Mouse (Mus musculus): ENCODE measurements around the gene Sh3d19. TPM values are rescaled to one million over a fixed set of nuclear protein-coding genes. Genes with fewer than 3 reads are reported as not detected.

Gene Sh3d19
- polyA plus RNA-seq, 1 experiment from 2014 or later: 14.4 TPM

DNA sequence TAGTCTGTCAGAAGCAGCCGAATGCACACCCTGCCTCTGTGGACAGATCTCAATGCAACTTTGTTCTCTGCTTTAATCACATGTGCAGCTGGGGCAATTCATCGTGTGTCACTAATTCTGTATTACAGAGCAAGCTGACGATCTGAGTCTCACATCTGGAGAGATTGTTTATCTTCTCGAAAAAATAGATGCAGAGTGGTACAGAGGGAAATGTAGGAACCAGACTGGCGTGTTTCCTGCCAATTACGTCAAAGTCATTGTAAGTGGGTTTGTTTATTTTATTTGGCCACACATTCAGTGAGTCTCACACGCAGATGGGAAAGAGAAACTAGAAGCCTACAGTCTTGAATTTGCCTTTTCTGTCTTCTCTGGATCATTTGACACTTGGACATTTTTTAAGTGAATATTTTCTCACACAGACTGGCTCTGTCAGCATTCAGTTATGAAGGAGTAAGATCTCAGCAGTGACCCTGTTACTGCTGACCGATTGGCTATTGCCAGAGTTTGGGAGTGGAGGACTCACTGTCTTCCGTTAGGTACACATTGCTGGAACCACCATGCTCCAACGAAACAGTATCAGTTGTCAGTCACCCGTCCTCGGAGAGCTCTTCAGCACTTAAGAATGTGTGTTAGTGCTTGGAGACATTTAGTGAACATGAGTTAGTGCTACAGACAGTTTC is 143.9 kb downstream of the Sh3d19 start:
- H3K9me3 ChIP-seq (ENCODE audit: control insufficient read depth, low read length): no peaks in the 10 kb centered on the region
- DNase-seq: no peak
- H3K4me3 ChIP-seq (replicated peaks; ENCODE audit: low read depth, low read length): no peak overlapping the region
- H3K9ac ChIP-seq (replicated peaks; ENCODE audit: low read length): no peak overlapping the region
- no peaks in the 10 kb centered on the region for H3K36me3 ChIP-seq (ENCODE audit: control insufficient read depth, insufficient read depth, low read length)
- H3K27me3 ChIP-seq (ENCODE audit: control insufficient read depth, insufficient read depth, low read length): no peaks in the 10 kb centered on the region
- no peak overlapping the region for H3K27ac ChIP-seq (replicated peaks; ENCODE audit: low read depth, low read length)
- WGBS: 79% methylated on average over 12 of the region's 12 CpGs
- ATAC-seq (ENCODE audit: low FRiP score, low TSS enrichment): no peak
- H3K4me1 ChIP-seq (ENCODE audit: control insufficient read depth, insufficient read depth, low read length): 0 out of 2 replicates have a peak, but pooled peaks cover 3% of the 10 kb centered on the region
- H3K4me2 ChIP-seq (ENCODE audit: low read length): no peak overlapping the region

DNA sequence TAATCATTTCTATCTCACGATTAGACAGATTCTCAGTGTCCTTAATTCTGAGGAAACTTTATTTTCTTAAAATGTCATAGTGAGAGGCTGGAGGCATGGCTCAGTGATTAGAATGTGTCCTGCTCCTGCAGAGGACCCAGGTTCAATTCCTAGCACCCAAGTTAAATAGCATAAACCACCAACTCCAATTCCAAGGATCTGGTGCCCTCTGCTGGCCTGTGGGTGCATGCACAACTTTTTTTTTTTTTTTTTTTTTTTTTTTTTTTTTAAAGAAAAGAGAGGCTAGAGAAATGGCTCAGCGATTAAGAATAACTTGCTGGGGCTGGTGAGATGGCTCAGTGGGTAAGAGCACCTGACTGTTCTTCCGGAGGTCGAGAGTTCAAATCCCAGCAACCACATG is 146.0 kb downstream of the Sh3d19 start:
- Histone ChIP-seq H3K9ac (replicated peaks; ENCODE audit: low read length) (no peak overlapping the region), H3K4me2 (ENCODE audit: low read length) (no peak overlapping the region), H3K27ac (replicated peaks; ENCODE audit: low read depth, low read length) (no peak overlapping the region), H3K9me3 (ENCODE audit: control insufficient read depth, low read length) (no peaks in the 10 kb centered on the region), H3K36me3 (ENCODE audit: control insufficient read depth, insufficient read depth, low read length) (no peaks in the 10 kb centered on the region), H3K27me3 (ENCODE audit: control insufficient read depth, insufficient read depth, low read length) (no peaks in the 10 kb centered on the region), H3K4me3 (replicated peaks; ENCODE audit: low read depth, low read length) (no peak overlapping the region), H3K4me1 (ENCODE audit: control insufficient read depth, insufficient read depth, low read length) (no peaks in the 10 kb centered on the region)
- ATAC-seq (ENCODE audit: low FRiP score, low TSS enrichment) (no peak), DNase-seq (no peak)
- 85% methylated on average over 4 of the region's 4 CpGs for WGBS

- no peak for ATAC-seq (ENCODE audit: low FRiP score, low TSS enrichment)
- 64% methylated on average over 16 of the region's 16 CpGs for WGBS
Observed at GRCm38 (mm10) chr3:86119237-86119932, 148.5 kb downstream of the Sh3d19 start.

DNA sequence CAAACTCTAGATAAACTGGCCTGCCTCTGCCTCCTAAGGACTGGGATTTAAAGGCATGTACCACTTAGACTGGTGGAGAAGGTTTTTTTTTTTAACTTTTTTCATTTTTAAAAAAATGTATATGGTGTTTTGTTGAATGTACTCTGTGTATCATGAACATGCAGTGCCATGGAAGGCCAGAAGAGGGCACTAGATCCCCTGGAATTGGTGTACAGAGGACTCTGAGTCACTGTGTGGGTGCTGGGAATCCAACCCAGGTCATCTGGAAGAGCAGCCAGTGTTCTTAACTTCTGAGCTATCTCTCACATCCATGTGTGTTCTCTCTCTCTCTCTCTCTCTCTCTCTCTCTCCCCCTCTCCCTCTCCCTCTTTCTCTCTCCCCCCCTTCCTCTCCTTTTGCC is 151.2 kb downstream of the Sh3d19 start:
- Histone ChIP-seq H3K4me2 (ENCODE audit: low read length) (no peak overlapping the region), H3K9ac (replicated peaks; ENCODE audit: low read length) (no peak overlapping the region), H3K27ac (replicated peaks; ENCODE audit: low read depth, low read length) (no peak overlapping the region), H3K4me3 (replicated peaks; ENCODE audit: low read depth, low read length) (no peak overlapping the region), H3K9me3 (ENCODE audit: control insufficient read depth, low read length) (no peaks in the 10 kb centered on the region), H3K27me3 (ENCODE audit: control insufficient read depth, insufficient read depth, low read length) (no peaks in the 10 kb centered on the region), H3K4me1 (ENCODE audit: control insufficient read depth, insufficient read depth, low read length) (no peaks in the 10 kb centered on the region), H3K36me3 (ENCODE audit: control insufficient read depth, insufficient read depth, low read length) (no peaks in the 10 kb centered on the region)
- DNase-seq (no peak), ATAC-seq (ENCODE audit: low FRiP score, low TSS enrichment) (no peak)

More at GRCm38 (mm10) chr3:86119237-86119932, 148.5 kb downstream of the Sh3d19 start:
- Histone ChIP-seq H3K27me3 (ENCODE audit: control insufficient read depth, insufficient read depth, low read length) (no peaks in the 10 kb centered on the region), H3K9me3 (ENCODE audit: control insufficient read depth, low read length) (no peaks in the 10 kb centered on the region), H3K27ac (replicated peaks; ENCODE audit: low read depth, low read length) (peak overlapping the region; percentile 55), H3K4me1 (ENCODE audit: control insufficient read depth, insufficient read depth, low read length) (no peaks in the 10 kb centered on the region), H3K36me3 (ENCODE audit: control insufficient read depth, insufficient read depth, low read length) (no peaks in the 10 kb centered on the region), H3K4me3 (replicated peaks; ENCODE audit: low read depth, low read length) (no peak overlapping the region), H3K9ac (replicated peaks; ENCODE audit: low read length) (no peak overlapping the region), H3K4me2 (ENCODE audit: low read length) (no peak overlapping the region)
- DNase-seq: peak; percentile 28

GRCm38 (mm10) chr3:86123251-86123746 is 152.4 kb downstream of the Sh3d19 start:
- H3K27ac ChIP-seq (replicated peaks; ENCODE audit: low read depth, low read length): no peak overlapping the region
- no peaks in the 10 kb centered on the region for H3K36me3 ChIP-seq (ENCODE audit: control insufficient read depth, insufficient read depth, low read length)
- H3K9ac ChIP-seq (replicated peaks; ENCODE audit: low read length): no peak overlapping the region
- DNase-seq (no peak), ATAC-seq (ENCODE audit: low FRiP score, low TSS enrichment) (no peak)
- H3K4me1 ChIP-seq (ENCODE audit: control insufficient read depth, insufficient read depth, low read length): no peaks in the 10 kb centered on the region
- 95% methylated on average over 8 of the region's 8 CpGs for WGBS
- H3K4me2 ChIP-seq (ENCODE audit: low read length): no peak overlapping the region
- H3K4me3 ChIP-seq (replicated peaks; ENCODE audit: low read depth, low read length): no peak overlapping the region
- no peaks in the 10 kb centered on the region for H3K27me3 ChIP-seq (ENCODE audit: control insufficient read depth, insufficient read depth, low read length)
- H3K9me3 ChIP-seq (ENCODE audit: control insufficient read depth, low read length): no peaks in the 10 kb centered on the region

GRCm38 (mm10) chr3:86129757-86130156 is 158.8 kb downstream of the Sh3d19 start:
- no peaks in the 10 kb centered on the region for H3K9me3 ChIP-seq (ENCODE audit: control insufficient read depth, low read length)
- H3K4me3 ChIP-seq (replicated peaks; ENCODE audit: low read depth, low read length): no peak overlapping the region
- DNase-seq: peak; percentile 87
- H3K9ac ChIP-seq (replicated peaks; ENCODE audit: low read length): no peak overlapping the region
- 12% methylated on average over 6 of the region's 6 CpGs for WGBS
- no peaks in the 10 kb centered on the region for H3K27me3 ChIP-seq (ENCODE audit: control insufficient read depth, insufficient read depth, low read length)
- H3K4me1 ChIP-seq (ENCODE audit: control insufficient read depth, insufficient read depth, low read length): no peaks in the 10 kb centered on the region
- no peak for ATAC-seq (ENCODE audit: low FRiP score, low TSS enrichment)
- no peak overlapping the region for H3K4me2 ChIP-seq (ENCODE audit: low read length)
- no peaks in the 10 kb centered on the region for H3K36me3 ChIP-seq (ENCODE audit: control insufficient read depth, insufficient read depth, low read length)
- H3K27ac ChIP-seq (replicated peaks; ENCODE audit: low read depth, low read length): no peak overlapping the region

- Histone ChIP-seq H3K4me1 (ENCODE audit: control insufficient read depth, insufficient read depth, low read length) (no peaks in the 10 kb centered on the region), H3K9me3 (ENCODE audit: control insufficient read depth, low read length) (no peaks in the 10 kb centered on the region), H3K9ac (replicated peaks; ENCODE audit: low read length) (no peak overlapping the region), H3K4me3 (replicated peaks; ENCODE audit: low read depth, low read length) (no peak overlapping the region), H3K4me2 (ENCODE audit: low read length) (no peak overlapping the region), H3K36me3 (ENCODE audit: control insufficient read depth, insufficient read depth, low read length) (peaks cover 50% of the 10 kb centered on the region), H3K27me3 (ENCODE audit: control insufficient read depth, insufficient read depth, low read length) (no peaks in the 10 kb centered on the region), H3K27ac (replicated peaks; ENCODE audit: low read depth, low read length) (no peak overlapping the region)
- no peak for ATAC-seq (ENCODE audit: low FRiP score, low TSS enrichment)
- DNase-seq: no peak
- 93% methylated on average over 6 of the region's 6 CpGs for WGBS
Observed at GRCm38 (mm10) chr3:86134939-86135638, 164.2 kb downstream of the Sh3d19 start.

- ATAC-seq (ENCODE audit: low FRiP score, low TSS enrichment): no peak
- no peak overlapping the region for H3K4me3 ChIP-seq (replicated peaks; ENCODE audit: low read depth, low read length)
- H3K4me1 ChIP-seq (ENCODE audit: control insufficient read depth, insufficient read depth, low read length): peaks cover 4% of the 10 kb centered on the region
- WGBS: 93% methylated on average over 6 of the region's 6 CpGs
- H3K9ac ChIP-seq (replicated peaks; ENCODE audit: low read length): no peak overlapping the region
- H3K9me3 ChIP-seq (ENCODE audit: control insufficient read depth, low read length): no peaks in the 10 kb centered on the region
- DNase-seq: no peak
- H3K36me3 ChIP-seq (ENCODE audit: control insufficient read depth, insufficient read depth, low read length): peaks cover 60% of the 10 kb centered on the region
- no peaks in the 10 kb centered on the region for H3K27me3 ChIP-seq (ENCODE audit: control insufficient read depth, insufficient read depth, low read length)
- no peak overlapping the region for H3K27ac ChIP-seq (replicated peaks; ENCODE audit: low read depth, low read length)
- H3K4me2 ChIP-seq (ENCODE audit: low read length): no peak overlapping the region
Observed at GRCm38 (mm10) chr3:86135886-86136563, 165.1 kb downstream of the Sh3d19 start.

All from midbrain, embryonic 14.5 days (tissue).